Mouse (Mus musculus): ENCODE data around the gene Sf3a1.
A peak's percentile ranks its signal among the peaks of the same experiment; 100 is the strongest.

The Sf3a1 gene

GRCm38 (mm10) chr11:4134986-4135935 is 24.9 kb upstream of the Sf3a1 start, which contains the start of gene Rnf215:
Gene Rnf215 (plus strand): TSS chr11:4135202.
- DNase-seq (ENCODE audit: low read depth, low spot score): peak; percentile 91

- DNase-seq (ENCODE audit: low read depth, low spot score): no peak
Measured at GRCm38 (mm10) chr11:4138964-4139363, 21.2 kb upstream of the Sf3a1 start.

DNA sequence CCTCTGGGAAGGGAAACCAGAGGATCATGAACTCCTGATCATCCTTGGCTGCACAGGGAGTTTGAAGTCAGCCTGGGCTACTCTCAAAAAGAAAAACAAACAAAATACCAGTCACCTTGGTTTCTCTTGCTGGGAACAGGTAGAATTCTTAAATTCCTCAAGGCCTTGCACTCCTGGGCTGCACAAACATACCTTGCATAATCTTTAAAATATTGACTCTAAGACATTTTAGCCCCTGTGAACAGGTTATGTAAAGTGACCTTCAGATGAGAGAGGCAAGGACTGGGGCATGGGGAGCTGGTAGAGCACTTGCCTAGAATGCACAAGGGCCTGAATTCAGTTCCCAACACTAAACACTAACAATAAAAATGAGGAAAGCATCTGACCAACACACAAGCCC is 18.6 kb upstream of the Sf3a1 start:
- DNase-seq (ENCODE audit: low read depth, low spot score): no peak

GRCm38 (mm10) chr11:4142352-4142751 is 17.8 kb upstream of the Sf3a1 start:
- no peak for DNase-seq (ENCODE audit: low read depth, low spot score)

GRCm38 (mm10) chr11:4143281-4144062 is 16.7 kb upstream of the Sf3a1 start:
- DNase-seq (ENCODE audit: low read depth, low spot score): no peak

DNA sequence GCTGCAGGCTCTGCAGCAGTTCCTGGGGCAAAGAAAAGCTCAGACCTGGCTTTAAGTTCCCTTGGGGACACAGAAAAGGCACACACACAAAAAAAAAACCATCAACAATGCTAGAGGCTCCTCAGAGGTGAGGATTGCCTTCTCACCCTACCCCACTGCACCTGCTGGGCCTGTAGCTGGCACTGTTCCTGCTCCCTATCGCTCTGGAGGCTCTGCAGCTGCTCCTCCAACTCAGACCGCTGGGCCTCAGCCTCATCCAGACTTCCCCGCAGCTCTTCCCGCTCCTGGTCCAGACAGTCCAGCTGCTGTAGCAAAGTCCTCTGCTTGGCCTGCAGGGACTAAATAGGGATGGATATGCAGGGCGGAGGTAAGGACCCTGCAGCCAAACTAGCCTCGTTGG is 13.8 kb upstream of the Sf3a1 start:
- DNase-seq (ENCODE audit: low read depth, low spot score): no peak

GRCm38 (mm10) chr11:4147098-4147497 is 13.1 kb upstream of the Sf3a1 start:
- no peak for DNase-seq (ENCODE audit: low read depth, low spot score)

GRCm38 (mm10) chr11:4148120-4148519 is 12.0 kb upstream of the Sf3a1 start:
- no peak for DNase-seq (ENCODE audit: low read depth, low spot score)

DNA sequence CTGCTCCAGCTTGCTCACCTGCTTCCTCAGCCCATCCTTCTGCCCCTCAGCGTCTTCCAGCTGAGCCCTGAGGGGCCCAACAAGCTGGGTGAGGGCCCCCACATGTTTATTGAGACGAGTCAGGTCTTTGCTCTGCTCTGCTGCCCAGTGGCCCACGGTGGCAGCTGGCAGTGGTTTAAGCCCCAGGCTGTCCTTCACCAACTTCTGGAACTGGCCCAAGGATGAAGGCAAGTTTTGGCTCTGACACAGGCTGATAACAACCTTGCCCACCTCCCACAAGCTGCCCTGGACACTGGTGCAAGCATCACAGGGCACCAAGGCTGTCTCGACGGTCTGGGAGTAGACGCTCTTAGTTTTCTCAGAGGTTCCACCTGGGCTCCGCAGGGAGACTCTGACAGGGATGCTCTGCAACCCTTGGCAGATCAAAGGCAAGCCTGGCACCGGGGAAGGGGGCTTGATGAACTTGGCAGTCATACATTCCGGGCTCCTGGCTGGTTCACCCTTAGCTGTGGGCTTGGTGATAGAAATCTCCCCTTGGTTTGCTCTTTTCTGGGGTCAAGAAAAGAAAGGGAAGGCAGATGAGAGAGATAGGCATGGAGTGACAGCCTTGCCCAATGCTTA is 11.5 kb upstream of the Sf3a1 start:
- DNase-seq (ENCODE audit: low read depth, low spot score): no peak

DNA sequence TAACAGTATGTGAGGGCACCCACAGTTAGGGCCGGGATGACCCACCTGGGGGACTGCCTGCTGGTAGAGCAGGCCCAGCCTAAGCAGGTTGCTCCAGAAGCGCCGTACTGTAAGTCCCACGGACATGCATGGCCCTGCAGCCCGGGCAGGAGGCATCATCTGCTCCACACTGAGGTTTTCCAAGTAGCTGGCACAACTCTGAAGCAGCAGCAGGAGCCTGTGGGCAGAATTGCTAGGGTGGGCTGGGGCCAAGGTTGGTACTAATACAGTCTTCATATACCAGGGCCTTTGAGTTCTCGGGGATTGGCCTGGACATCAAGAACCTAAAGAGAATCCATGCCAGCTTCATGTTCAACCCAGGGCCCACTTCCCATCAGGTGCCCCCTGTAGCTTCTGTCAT is 10.3 kb upstream of the Sf3a1 start:
- no peak for DNase-seq (ENCODE audit: low read depth, low spot score)

DNA sequence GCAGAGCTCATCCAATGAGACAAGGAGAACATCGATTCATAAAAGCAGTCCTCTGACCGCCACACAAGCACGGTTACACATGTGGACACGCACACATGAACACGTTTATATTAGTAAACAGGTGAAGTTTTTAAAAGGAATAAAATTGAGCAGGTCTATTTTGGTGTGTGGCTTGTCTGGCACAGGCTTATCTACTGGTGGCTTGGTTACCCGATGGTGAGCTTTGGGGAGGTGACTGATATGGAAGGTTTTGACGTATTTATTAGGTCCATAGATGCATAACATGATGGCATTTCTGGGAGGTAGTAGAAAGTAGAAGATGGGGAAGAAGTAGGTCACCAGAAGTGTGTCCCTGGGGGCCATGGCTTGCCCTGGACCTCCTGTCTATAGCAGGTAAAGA is 6.5 kb upstream of the Sf3a1 start:
- no peak for DNase-seq (ENCODE audit: low read depth, low spot score)

GRCm38 (mm10) chr11:4155641-4156040 is 4.5 kb upstream of the Sf3a1 start:
- DNase-seq (ENCODE audit: low read depth, low spot score): no peak

- no peak for DNase-seq (ENCODE audit: low read depth, low spot score)
Measured at GRCm38 (mm10) chr11:4158676-4159075, 1.5 kb upstream of the Sf3a1 start.

DNA sequence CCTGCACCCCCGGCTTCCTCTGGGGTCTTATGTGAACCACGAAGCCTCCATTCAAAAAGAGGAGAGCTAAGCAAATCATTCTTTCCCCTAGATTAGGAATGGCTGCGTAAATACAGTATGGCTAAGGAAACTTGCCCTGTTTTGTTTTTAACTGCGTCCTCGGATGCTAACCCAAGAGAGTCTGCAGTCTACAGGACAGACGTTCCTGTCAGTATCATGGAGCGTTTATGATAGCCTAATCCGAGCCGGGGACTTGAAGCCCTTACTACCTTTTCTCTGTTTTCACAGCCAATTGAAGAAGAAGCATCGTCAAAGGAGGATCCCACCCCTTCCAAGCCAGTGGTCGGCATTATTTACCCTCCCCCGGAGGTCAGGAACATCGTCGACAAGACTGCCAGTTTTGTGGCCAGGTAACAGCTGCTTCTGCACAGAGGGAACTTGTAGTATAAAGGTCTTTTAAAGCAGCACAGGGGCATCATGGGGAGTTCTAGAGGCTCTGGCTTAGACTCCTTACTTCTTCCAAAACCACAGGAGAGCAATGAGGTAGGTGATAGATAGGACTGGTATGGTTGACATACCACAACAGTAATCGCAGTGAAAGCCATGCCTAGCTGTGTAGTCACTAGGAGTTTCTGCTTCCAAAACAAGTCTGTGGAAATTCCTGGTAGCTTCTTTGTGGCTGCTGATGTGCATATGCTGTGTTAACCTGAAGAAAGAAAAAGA is 769 bp downstream of the Sf3a1 start:
- no peak for DNase-seq (ENCODE audit: low read depth, low spot score)

GRCm38 (mm10) chr11:4164701-4165100 is 4.6 kb downstream of the Sf3a1 start:
- DNase-seq (ENCODE audit: low read depth, low spot score): no peak

DNA sequence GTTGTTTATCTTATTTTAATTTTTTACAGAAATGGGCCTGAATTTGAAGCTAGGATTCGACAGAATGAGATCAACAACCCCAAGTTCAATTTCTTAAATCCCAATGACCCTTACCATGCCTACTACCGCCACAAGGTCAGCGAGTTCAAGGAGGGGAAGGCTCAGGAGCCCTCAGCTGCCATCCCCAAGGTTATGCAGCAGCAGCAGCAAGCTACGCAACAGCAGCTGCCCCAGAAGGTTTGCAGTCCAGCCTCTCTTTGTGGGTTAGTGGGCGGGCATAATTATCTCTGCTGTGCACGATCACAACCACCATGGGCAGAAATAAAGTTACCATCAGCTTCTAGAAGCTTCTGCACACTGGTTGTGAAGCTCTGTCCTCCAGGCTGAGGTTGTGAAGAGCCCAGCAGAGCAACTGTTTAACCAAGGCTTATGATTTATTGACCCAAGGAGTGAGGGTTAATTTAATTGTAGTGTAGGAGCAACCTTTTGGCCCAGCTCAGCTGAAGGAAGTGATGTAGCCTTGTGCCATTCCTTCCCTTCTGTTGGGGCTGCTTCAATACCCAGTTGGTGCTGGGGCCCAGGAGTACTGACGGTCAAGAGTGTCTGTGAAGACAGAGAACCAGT is 6.4 kb downstream of the Sf3a1 start:
- no peak for DNase-seq (ENCODE audit: low read depth, low spot score)

DNA sequence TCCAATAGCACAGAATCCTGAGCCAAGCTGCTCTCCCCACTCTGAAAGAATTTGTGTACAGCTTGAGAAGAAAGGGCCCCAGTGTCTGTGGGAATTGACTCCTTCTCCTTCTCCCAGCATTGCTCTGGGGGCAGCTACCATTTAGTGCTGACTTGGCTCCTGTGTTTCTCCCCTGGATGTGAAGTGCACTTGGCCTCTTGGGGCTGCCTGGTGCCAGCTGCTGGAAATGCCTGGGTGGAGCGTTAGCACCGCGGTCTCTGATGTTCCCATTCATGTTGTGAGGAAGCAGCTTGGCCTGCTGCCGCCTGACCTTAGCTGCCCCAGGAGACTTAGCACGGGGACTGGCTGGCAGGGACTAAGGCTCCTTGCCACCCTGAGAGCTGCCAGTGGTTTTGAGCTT is 14.4 kb downstream of the Sf3a1 start:
- DNase-seq (ENCODE audit: low read depth, low spot score): no peak

DNA sequence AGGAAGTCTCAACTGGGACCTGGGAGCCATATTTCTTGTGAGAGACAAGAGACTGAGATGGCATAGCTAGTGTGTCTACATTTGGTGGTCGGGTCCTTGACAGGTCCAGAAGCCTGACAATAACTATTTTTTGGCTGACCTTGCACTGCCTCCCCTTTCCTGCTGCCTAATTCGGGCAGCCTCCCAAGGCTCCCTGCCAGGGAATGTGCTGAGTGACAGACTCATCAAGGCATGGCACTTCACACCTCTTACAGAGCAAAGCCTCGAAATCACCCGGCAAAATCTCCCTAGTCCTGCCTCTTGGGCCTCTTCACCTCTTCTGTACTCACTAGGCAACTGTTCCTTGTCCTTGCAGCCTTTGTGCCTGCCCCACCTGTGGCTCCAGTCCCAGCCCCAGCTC is 17.6 kb downstream of the Sf3a1 start:
- DNase-seq (ENCODE audit: low read depth, low spot score): no peak

GRCm38 (mm10) chr11:4182061-4182460 is 21.9 kb downstream of the Sf3a1 start:
- DNase-seq (ENCODE audit: low read depth, low spot score): no peak

- no peak for DNase-seq (ENCODE audit: low read depth, low spot score)
Measured at GRCm38 (mm10) chr11:4183511-4183910, 23.4 kb downstream of the Sf3a1 start.
